In the genomic region with DNA sequence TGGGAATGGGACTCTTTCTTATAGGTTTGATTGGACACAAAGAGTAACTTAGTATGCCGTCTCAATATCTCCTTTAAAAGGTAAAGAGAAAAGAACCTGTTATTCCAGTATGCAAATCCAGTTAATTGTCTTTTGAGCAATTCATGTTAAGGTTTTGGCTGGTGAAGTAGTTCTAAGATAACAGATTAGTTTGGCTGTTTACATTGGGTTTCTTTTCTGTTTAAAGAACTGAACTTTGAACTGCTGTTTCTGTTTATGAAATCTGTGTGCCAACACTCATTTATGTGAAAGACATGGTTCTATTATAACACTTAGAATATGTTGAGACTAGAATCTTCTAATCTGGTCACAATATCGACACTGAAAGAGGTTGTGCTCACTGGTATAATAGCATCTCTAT, we compare ENCODE assay signal across 19 mouse cellular contexts.
DNase-seq lines count a peak whose midpoint lies in the region; ATAC-seq and TF ChIP-seq lines count a peak whose summit lies in the region.
"Had no signal": no experiment of that assay in that cellular context is flagged by ENCODE, and none has a peak within 500 bp of the region (broad histone marks: within the 10 kb centered on the region; RNA-seq: fewer than 3 reads in every experiment).

No protein-coding gene starts in this region.

- no peak for TF ChIP-seq CTCF in cerebellum, adult 2 months (IDR thresholded peaks at IDR 0.05; ENCODE audit: borderline replicate concordance, insufficient read depth, low read depth, low read length)

- peak; percentile 38 for DNase-seq in large intestine, adult 2 months (ENCODE audit: low read depth, low spot score)
- DNase-seq in cerebellum, adult 2 months = no peak
- DNase-seq: adrenal gland, adult 2 months; adrenal gland, postnatal 10 days; adrenal gland, postnatal 25 days; cerebellum, adult 11 months; cerebellum, adult 18-20 months; cerebellum, adult 9-10 months; cerebellum, postnatal 10 days; cerebellum, postnatal 25 days had no signal

- no peak for TF ChIP-seq POLR2A in cerebellum, adult 2 months (IDR thresholded peaks at IDR 0.05; ENCODE audit: borderline replicate concordance, insufficient read depth, low read length)

- H3K9ac ChIP-seq in intestine, embryonic 15.5 days = no peak overlapping the region
- no peak overlapping the region for H3K9ac ChIP-seq in intestine, embryonic 16.5 days (ENCODE audit: low read depth, low read length)
- H3K9ac ChIP-seq: embryonic facial prominence, embryonic 12.5 days; forebrain, embryonic 12.5 days had no signal

- no peaks in the 10 kb centered on the region for H3K36me3 ChIP-seq in intestine, embryonic 15.5 days
- H3K36me3 ChIP-seq in intestine, embryonic 16.5 days (ENCODE audit: control insufficient read depth, insufficient read depth, low read length) = no peaks in the 10 kb centered on the region
- H3K36me3 ChIP-seq: embryonic facial prominence, embryonic 10.5 days; embryonic facial prominence, embryonic 12.5 days; forebrain, embryonic 10.5 days; forebrain, embryonic 12.5 days had no signal

- ATAC-seq in intestine, embryonic 15.5 days = peak; percentile 63
- ATAC-seq in intestine, embryonic 16.5 days = peak; percentile 55
- no peak for ATAC-seq in erythroid progenitor cell, adult 5-6 weeks (replicated peaks; ENCODE audit: low FRiP score, poor library complexity, severe bottlenecking)
- ATAC-seq: forebrain, embryonic 14.5 days; forebrain, embryonic 16.5 days had no signal

- H3K27ac ChIP-seq in intestine, embryonic 15.5 days = no peak overlapping the region
- H3K27ac ChIP-seq in intestine, embryonic 16.5 days (ENCODE audit: low read length) = no peak overlapping the region
- H3K27ac ChIP-seq in cerebellum, adult 2 months (ENCODE audit: insufficient read depth, low read length) = no peak overlapping the region
- H3K27ac ChIP-seq: embryonic facial prominence, embryonic 10.5 days; embryonic facial prominence, embryonic 12.5 days; forebrain, embryonic 10.5 days; forebrain, embryonic 12.5 days had no signal

- no peak overlapping the region for H3K4me3 ChIP-seq in intestine, embryonic 15.5 days (replicated peaks)
- no peak overlapping the region for H3K4me3 ChIP-seq in intestine, embryonic 16.5 days (ENCODE audit: low read length)
- no peak overlapping the region for H3K4me3 ChIP-seq in cerebellum, adult 2 months (replicated peaks; ENCODE audit: insufficient read depth, low read depth, low read length)
- H3K4me3 ChIP-seq: embryonic facial prominence, embryonic 10.5 days; embryonic facial prominence, embryonic 12.5 days; forebrain, embryonic 10.5 days; forebrain, embryonic 12.5 days had no signal

- no peaks in the 10 kb centered on the region for H3K4me1 ChIP-seq in intestine, embryonic 15.5 days (replicated peaks)
- H3K4me1 ChIP-seq in intestine, embryonic 16.5 days (ENCODE audit: control insufficient read depth, insufficient read depth, low read length) = no peaks in the 10 kb centered on the region
- no peaks in the 10 kb centered on the region for H3K4me1 ChIP-seq in cerebellum, adult 2 months (ENCODE audit: control insufficient read depth, insufficient read depth, low read length)
- H3K4me1 ChIP-seq: embryonic facial prominence, embryonic 10.5 days; embryonic facial prominence, embryonic 12.5 days; forebrain, embryonic 10.5 days; forebrain, embryonic 12.5 days had no signal

- no peaks in the 10 kb centered on the region for H3K27me3 ChIP-seq in intestine, embryonic 15.5 days (replicated peaks)
- H3K27me3 ChIP-seq in intestine, embryonic 16.5 days (replicated peaks; ENCODE audit: control insufficient read depth, insufficient read depth, low read length) = no peaks in the 10 kb centered on the region
- no peaks in the 10 kb centered on the region for H3K27me3 ChIP-seq in cerebellum, adult 2 months (ENCODE audit: control insufficient read depth, insufficient read depth, low read length)
- H3K27me3 ChIP-seq: embryonic facial prominence, embryonic 12.5 days; forebrain, embryonic 12.5 days had no signal

- H3K9me3 ChIP-seq in intestine, embryonic 15.5 days = no peaks in the 10 kb centered on the region
- H3K9me3 ChIP-seq in intestine, embryonic 16.5 days (ENCODE audit: control insufficient read depth, low read length) = no peaks in the 10 kb centered on the region
- H3K9me3 ChIP-seq: embryonic facial prominence, embryonic 10.5 days; embryonic facial prominence, embryonic 12.5 days; forebrain, embryonic 10.5 days; forebrain, embryonic 12.5 days had no signal

- no peak overlapping the region for H3K4me2 ChIP-seq in intestine, embryonic 15.5 days (replicated peaks)
- H3K4me2 ChIP-seq in intestine, embryonic 16.5 days (ENCODE audit: low read depth, low read length) = no peak overlapping the region
- H3K4me2 ChIP-seq: embryonic facial prominence, embryonic 12.5 days; forebrain, embryonic 12.5 days had no signal

- WGBS in intestine, embryonic 15.5 days = 50% methylated on average over 2 of the region's 2 CpGs
- WGBS in intestine, embryonic 16.5 days = 50% methylated on average over 2 of the region's 2 CpGs
- WGBS in large intestine, adult 2 months = 24% methylated on average over 2 of the region's 2 CpGs
- WGBS in cerebellum, adult 2 months = 84% methylated on average over 2 of the region's 2 CpGs
